Mouse (Mus musculus) T-helper 2 cell (primary cell): ENCODE data around the gene Ms4a3.

Experiments used
- in situ Hi-C: fragments of 300-600 bp; cut with MboI, MseI; formaldehyde crosslinking; loops from one replicate; pipeline ENCODE4 v1.15.1; 2025; ENCODE audit warnings: high pct_unique_total_duplicates

The Ms4a3 gene

GRCm38 (mm10) chr19:11640732-11641131, at the start of gene Ms4a3:
Gene Ms4a3 (minus strand): TSS chr19:11640851.
- in situ Hi-C loops = no loop called here

- in situ Hi-C loops = no loop called here
Observed at GRCm38 (mm10) chr19:11661562-11661961, 20.9 kb upstream of the Ms4a3 start.

- in situ Hi-C loops = no loop called here
Observed at GRCm38 (mm10) chr19:11660459-11660858, 19.8 kb upstream of the Ms4a3 start, which contains the start of gene Oosp2. Gene Oosp2 (minus strand): TSS chr19:11660559.

- in situ Hi-C loops = no loop called here
Observed at GRCm38 (mm10) chr19:11659142-11659541, 18.5 kb upstream of the Ms4a3 start.

DNA sequence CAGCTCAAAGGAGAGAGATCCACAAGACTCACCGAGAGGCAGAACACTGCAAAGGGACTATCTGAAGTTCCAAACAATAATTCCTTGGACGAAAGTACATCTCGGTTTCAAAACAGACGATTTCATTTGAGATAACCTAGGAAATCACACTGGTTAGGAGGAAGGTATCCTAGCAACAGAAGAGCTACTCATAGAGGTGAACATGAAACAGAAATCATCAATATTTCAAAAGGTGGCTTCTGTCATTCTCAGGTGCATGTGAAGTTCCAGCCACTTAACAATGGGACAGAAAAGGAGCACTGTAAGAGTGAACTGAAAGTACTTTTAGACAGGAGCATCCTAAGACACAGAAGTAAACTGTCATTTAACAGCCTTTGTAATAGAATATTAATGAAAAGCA, 8.9 kb upstream of the Ms4a3 start:
- in situ Hi-C loops = no loop called here

- in situ Hi-C loops = no loop called here
Observed at GRCm38 (mm10) chr19:11646166-11646565, 5.5 kb upstream of the Ms4a3 start.

GRCm38 (mm10) chr19:11639038-11639437, 1.6 kb downstream of the Ms4a3 start:
- in situ Hi-C loops = no loop called here

- in situ Hi-C loops = no loop called here
Observed at GRCm38 (mm10) chr19:11635572-11635971, 5.1 kb downstream of the Ms4a3 start.

- in situ Hi-C loops = no loop called here
Observed at GRCm38 (mm10) chr19:11634330-11634729, 6.3 kb downstream of the Ms4a3 start.

DNA sequence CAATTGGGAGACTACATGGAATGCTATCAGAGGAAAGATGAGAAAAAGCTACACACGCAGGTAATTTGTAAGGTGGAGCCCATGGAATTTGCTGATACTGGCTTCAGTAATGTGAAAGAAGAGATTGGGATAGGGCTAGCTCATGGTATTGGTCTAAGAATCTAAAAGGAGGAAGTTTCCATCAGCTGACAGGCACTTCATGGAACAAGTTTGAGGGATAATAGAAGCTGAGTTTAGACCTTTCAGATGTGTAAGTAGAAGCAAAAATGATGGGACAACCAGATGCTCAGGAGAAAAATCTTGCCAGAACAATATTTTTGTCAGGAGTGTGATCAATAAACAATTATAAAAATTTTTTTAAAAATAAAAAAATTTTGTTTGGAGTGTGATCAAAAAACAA, 6.9 kb downstream of the Ms4a3 start:
- in situ Hi-C loops = no loop called here

GRCm38 (mm10) chr19:11625231-11625630, 15.4 kb downstream of the Ms4a3 start:
- in situ Hi-C loops = no loop called here

- in situ Hi-C loops = no loop called here
Observed at GRCm38 (mm10) chr19:11624800-11625199, 15.9 kb downstream of the Ms4a3 start.

DNA sequence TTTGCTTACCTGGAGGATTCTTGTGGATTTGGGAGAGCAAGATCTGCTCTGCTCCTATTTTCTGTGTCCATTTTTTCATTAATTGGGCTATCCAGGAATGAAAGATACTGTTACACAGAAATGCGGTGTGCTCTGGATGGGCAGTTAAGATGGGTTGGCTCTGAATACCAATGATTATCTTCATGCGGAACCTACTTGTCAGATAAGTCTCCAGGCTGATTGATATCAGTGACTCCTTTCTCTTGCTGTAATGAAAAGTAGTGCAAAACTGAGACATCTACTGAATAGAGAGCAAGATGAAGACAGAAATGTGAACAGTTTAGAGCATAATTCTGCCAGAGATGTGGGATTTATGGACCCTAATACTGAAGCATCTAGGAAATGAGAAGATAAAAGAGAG, 17.1 kb downstream of the Ms4a3 start, which contains the start of gene Ms4a2:
Gene Ms4a2 (minus strand): TSS at position 169 of the 400 bp plus-strand sequence.
- in situ Hi-C loops = no loop called here

GRCm38 (mm10) chr19:11617983-11618382, 22.7 kb downstream of the Ms4a3 start:
- in situ Hi-C loops = no loop called here

GRCm38 (mm10) chr19:11614805-11615204, 25.8 kb downstream of the Ms4a3 start:
- in situ Hi-C loops = no loop called here

- in situ Hi-C loops = no loop called here
Observed at GRCm38 (mm10) chr19:11613776-11614443, 26.7 kb downstream of the Ms4a3 start.

- in situ Hi-C loops = no loop called here
Observed at GRCm38 (mm10) chr19:11613084-11613483, 27.6 kb downstream of the Ms4a3 start.

DNA sequence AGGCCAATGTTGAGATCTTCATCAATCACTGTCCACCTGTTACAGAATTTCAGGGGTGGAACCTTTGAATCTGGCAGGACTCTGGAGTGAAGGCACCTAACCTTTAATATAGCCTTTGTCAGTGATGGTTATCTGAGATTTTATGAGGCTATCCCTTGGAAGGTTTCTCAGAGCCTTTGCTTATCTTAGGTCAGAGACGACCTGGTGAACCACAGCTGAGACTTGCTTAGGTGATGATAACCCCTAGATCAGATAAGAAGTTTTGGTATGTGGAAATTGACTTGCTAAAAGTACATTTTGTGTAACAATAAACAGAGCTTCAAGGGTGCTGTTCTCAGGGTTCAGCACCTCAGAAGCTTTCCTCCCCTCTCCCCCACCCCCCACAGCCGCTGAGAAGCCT, 28.4 kb downstream of the Ms4a3 start:
- in situ Hi-C loops = no loop called here

DNA sequence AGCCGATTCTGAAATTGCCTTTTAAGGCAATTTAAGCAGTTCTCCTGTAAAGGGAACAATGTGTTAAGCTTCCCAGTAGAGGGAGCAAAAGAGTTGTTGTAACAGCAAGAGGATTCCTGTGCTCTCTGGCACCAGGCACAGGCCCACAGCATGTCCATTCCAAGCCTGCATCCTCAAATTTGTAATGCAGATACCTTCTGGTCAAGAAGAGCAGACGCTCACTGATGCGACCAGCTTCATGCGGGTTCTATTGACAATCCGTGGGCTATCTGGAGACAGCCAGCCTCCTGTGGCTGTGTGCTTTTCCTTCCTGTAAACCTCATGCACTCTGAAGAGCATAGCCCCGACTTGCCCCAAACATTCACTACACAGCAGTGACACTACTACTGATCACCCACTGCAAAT, 29.1 kb downstream of the Ms4a3 start:
- in situ Hi-C loops = no loop called here

GRCm38 (mm10) chr19:11608172-11608571, 32.5 kb downstream of the Ms4a3 start:
- in situ Hi-C loops = loop anchor here (5.0 kb wide), 2 partner anchors 159 to 256 kb away; no protein-coding TSS in a partner anchor

DNA sequence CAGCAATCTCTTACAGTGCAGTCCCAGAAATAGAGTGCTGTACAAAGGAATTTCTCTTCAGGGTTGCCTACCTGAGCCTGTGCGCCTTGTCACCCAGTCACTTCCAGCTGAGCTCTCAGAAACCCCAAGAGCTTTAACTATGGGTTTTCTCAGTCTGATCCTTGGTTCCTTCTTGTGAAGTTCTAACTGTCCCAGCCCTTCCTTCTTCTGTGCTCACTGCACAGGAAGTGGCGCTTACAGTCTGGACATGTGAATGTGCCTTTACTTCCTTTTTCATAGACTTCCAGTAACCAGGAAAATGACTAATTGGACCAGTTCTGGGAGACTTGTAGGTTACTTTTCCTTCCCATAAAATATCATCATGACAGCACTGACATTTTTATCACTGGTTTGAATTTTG, 36.0 kb downstream of the Ms4a3 start, which contains the start of gene Ms4a6d:
Gene Ms4a6d (minus strand): TSS at position 247 of the 400 bp plus-strand sequence.
- in situ Hi-C loops = loop anchor here (5.0 kb wide), 2 partner anchors 163 to 252 kb away; no protein-coding TSS in a partner anchor

DNA sequence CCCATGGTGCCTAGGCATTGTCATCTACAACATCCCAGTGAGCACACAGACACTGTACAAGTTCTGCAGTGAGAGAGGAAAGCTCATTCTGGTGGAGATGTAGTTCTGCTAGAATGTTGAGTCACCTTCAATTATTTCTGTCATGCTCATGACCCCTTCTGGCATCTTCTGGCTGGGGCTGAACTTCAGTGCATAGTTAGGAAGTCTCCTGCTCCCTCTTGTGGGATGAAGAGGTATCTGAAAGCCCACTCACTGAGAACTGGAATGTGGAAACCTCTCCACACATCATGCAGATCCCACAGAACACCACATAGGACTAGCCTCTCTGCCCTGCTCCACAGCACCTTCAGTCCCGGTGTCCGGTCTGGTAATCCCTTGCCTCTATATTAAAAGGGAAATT, 38.6 kb downstream of the Ms4a3 start:
- in situ Hi-C loops = no loop called here

GRCm38 (mm10) chr19:11601349-11601748, 39.3 kb downstream of the Ms4a3 start:
- in situ Hi-C loops = no loop called here
